Mouse (Mus musculus) cerebellum, adult 9-11 months (tissue): ENCODE data around the gene Vps41.

Experiments
- DNase-seq: peaks from one replicate; pipeline ENCODE4 v3.0.0; 2022

The Vps41 gene

GRCm38 (mm10) chr13:18892910-18893309 lies 175.8 kb downstream of the Vps41 start:
- DNase-seq: no peak

- DNase-seq: no peak
Measured at GRCm38 (mm10) chr13:18896789-18897188, 179.7 kb downstream of the Vps41 start.

- no peak for DNase-seq
Measured at GRCm38 (mm10) chr13:18903623-18904022, 186.5 kb downstream of the Vps41 start.

GRCm38 (mm10) chr13:18914774-18915173 lies 197.7 kb downstream of the Vps41 start:
- DNase-seq: no peak
